Mouse (Mus musculus): Measurements from ENCODE around the gene Sncb. TPM values are rescaled to one million over a fixed set of nuclear protein-coding genes. Genes with fewer than 3 reads are reported as not detected.
"Not testable (repeated sequence)": the region's sequence is repeated elsewhere in the genome, so short reads cannot be mapped to it uniquely, and the experiment has no call there.

Sncb gene
- not detected in 2 replicates for polyA plus RNA-seq (2012; rRNA removed)

DNA sequence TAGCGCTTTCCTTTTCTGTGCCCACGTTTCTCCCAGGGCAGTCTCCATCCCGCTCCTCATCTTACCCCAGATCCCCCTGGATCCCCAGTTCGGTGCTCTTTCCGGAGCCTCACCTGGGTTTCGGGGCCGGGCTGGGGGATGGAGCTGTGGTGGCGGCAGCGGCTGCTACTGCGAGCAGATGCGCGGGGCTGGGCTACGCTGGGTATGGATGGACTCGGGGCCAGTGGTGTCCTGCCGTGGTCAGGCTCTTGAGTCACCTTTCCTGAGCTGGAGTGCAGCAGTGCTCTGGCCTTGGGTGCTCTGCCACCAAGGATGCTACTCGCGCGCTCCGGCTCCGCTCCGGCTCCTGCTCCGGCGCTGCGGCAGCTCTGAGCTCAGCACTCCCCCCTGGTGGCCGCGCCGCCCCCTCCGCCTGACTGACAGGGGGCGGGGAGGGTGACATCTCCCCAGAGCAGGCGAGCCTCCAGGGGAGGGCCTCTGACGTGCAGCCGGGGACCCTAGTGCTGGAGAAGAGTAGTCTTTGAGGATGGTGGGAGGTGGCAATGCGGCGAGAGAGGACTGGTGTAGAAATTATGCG, at the start of gene Sncb:
TSS of gene Sncb (minus strand) at position 404 of the 577 bp plus-strand sequence.
- DNase-seq (ENCODE audit: low read depth) = no peak

DNA sequence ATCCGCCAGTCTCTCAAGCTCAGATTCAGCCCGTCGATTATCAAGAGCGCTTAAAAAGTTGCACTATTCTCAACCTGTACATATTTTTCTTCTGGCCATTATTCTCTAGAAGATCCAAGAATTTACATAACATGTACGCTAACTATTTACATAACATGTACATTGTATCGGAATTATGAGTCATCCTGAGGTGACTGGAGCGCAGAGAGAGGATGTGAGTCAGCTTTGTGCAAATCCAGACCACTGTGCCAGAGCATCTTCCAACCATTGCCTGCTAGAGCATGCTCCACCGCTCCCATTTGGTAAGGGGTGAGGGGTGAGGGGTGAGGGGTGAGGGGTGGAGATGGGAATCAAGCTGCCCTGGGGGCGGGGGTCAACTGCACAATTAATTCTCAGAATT, 47.0 kb upstream of the Sncb start:
- DNase-seq (ENCODE audit: low read depth) = no peak

DNA sequence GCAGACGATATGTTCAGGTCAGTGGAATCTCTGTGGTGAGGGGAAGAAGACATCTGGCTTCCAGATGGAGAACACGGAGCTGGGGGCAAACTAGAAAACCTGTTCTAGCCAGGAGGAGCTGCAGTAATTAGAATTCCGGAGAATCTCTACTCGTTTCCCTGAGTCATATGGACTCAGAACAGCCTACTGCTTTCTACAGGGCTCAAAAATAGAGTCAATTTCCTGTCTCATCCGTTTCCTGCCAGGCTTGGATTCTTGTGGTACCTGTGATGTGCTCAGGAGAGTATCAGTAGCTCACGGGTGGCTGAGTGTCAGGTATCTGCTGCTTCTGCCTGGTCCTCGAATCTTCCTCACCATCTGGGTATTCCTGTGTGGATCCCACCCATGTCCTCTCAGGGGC, 45.1 kb upstream of the Sncb start:
- DNase-seq (ENCODE audit: low read depth) = no peak

DNA sequence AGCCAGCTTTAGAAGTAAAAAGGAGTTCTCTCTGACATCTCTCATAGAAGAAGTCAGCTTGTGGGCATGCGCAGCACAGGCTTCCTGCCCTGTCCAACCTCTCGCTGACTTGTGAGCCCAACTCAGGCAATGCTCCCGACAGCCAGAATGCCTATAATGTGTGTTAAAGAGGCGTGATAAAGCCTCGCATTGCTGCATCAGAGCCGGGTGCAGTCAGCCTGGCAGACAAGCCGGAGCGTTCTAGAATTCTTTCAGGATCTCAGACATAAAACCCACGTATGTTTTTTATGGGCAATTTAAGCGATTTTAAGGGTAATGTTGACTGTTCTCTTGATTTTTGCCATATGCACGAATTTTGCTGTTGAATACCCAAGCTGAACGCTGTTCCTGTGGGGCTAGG, 41.7 kb upstream of the Sncb start:
- DNase-seq (ENCODE audit: low read depth) = no peak

DNA sequence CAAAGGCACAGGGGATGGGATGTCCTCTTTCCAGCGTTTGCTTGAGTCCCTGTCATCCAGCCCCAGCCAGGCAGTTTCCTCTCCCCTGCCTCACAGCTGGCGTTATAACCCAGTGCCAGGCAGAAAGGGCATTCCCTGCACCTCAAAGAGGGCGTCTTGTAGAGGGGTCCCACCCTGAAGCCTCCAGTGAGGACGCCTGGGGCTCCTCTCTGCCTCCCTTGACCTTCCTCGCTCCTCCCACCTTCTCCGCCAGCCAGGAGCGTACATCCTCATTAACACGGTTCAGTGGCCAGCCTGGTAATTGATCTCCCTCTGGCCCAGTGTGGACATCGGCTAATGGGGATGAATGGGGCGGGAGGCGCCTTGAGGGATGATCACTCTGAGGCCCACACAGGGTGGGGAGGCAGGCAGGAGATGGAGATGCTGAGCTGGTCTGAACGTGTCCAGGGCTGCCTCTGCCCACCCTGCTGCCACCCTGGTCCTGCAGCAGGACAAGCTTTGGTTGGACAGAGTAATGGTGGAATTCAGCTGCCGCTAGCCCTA, 40.1 kb upstream of the Sncb start:
- DNase-seq (ENCODE audit: low read depth) = no peak

DNA sequence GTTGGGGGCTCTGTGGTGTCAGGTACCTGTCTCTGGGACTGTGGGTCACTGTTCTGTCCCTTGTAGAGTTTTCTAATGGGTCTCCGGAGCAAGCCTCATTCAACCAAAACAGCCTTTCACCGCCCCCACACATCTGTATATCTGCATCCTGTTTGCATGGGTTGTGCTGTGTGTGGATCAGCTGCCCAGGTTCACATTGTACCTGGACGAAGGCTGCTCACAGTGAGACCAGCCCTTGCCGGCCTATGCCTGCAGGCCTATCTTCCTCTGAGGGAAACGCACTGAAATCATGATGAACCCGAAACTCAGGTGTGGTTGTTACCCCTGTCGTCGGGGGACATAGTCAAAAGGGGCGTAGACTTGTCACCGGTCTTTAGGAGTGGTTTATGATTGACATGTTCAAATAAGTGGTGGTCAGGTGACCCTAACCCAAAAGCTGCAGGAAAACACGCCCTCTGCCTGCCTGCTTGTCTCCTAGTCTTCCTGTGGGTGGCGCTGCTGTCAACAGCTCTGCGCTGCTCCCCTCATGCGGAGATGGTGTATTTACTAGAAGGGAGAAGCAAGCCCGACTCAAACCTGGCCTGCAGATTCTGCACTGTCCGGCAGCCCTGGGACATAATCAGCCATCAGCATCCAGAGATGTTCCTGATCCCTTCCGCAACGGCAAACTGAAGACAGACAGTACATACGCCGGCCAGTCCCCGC, 38.9 kb upstream of the Sncb start:
- DNase-seq (ENCODE audit: low read depth) = no peak

DNA sequence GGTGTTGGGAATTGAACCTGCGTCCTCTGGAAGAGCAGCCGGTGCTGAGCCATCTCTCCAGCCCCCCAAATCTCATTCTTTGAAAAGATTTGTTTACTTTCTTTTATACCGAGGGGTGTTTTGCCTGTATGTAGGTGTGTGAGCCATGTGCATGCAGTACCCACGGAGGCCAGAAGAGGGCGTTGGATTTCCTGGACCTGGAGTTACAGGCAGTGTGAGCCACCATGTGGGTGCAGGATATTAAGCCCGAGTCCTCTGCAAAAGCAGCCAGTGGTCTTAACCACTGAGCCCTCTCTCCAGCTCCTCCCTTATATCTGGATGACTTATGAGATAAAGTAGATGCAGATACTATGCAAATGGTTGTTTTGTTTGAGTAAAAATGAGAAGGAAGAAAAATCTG, 36.6 kb upstream of the Sncb start:
- DNase-seq (ENCODE audit: low read depth) = no peak

DNA sequence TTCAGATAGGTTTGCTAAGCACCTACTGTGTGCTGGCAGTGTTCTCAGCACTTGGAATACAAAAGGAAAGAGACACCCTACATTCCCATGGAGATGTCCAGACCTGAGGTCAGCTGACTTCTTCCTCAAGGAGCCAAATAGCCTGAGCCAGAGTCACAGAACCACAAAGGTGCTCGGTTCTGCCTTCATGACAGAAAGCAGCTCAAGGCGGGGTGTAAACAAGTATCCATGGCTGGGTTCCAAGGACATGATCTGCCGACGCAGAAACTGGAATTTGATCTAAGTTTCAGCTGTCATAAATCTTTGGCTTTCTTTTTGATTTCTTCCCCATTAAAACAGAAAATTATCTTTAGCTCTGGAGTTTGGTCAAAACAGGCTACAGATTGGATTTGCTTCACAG, 33.8 kb upstream of the Sncb start:
- no peak for DNase-seq (ENCODE audit: low read depth)

DNA sequence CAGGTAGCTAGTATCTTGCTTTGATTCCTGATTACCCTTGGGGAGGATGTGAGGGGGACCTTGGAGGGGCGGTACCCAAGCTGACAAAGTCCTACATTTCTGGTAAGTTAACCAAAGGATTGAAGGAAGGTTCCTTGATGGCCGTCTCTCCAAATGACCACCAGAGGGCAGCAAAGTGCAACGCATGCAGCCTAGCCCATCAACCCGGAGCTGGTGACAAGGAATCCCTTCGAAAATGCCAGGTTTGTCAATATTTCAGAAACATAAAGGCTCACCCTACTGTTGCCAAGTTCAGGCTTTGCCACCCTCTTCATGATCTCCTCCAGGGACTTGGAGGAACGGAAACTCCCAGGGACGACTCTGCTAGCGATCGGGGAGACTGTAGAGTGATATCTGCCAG, 33.3 kb upstream of the Sncb start:
- DNase-seq (ENCODE audit: low read depth) = no peak

DNA sequence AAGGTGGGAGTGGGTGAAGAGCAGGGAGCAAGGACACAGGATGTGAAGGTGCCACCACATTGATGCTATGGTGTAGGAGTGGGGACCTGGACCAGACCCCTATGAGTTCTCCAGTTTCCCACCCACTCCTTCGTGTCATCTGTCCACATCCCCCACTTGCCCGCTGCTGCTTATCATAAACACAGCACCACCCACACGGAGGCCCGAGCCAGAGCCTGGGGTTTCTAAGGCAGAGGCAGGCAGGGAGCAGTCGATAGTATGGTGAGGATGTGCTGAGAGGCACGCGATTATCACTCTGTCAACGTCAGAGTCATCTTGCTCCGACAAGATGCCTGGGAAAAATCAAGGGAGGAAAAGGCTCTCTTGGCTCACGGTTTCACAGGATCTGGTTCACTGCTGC, 32.3 kb upstream of the Sncb start:
- no peak for DNase-seq (ENCODE audit: low read depth)

DNA sequence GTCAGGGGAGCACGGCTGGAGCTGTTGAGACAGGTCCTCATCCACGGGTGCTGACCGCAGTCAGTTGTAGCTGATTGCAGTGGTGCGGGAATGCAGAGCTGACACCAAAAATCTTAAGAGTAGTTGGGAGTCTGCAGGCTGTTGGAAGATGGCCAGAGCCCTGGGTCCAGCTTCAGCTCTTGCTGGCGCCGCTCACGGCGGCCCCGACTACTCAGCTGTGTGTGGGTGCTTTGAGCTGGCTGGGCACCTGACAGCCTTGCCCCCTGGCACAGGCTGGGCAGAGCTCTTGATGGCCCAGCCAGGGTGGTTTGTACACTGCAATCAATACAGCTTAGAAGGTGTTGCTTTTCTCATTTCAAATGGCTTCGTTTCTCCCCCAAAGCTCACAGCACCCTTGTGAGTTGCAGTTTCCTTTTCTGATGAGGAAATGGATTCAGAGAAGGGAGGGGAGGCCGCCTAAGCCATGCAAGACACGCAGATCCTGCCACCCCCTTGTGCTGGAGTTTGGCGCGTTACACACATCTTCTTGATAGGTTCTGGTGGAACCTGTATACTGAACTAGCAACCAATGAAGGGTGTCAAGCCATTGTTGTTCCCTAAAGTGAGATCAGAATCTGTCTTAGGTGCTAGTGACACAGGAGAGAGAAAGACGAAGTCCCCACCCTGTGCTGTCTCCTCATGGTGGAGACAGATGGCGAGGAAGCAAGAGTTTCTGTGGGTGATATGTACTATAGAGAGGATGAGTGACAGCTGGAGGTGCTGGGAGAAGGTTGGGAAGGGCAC, 31.7 kb upstream of the Sncb start:
- DNase-seq (ENCODE audit: low read depth) = no peak

DNA sequence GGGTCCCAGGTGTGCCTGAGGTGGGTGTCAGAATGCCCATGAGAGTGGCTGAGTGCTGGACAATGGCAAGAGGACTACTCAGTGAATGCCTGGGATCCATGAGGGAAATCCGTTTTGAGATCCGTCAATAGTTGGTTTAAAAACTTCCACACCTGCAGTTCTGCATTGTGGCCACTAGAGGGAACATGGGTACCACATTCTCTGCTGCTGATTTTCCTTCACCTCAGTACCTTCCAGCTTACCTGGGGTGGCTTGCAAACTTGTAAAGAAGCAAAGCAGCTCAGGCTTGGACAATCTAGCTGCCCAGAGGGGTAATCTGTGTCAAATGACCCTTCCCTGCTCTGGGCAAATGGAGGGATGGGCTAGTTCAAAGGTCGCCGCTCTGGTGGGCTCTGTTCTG, 31.0 kb upstream of the Sncb start:
- no peak for DNase-seq (ENCODE audit: low read depth)

DNA sequence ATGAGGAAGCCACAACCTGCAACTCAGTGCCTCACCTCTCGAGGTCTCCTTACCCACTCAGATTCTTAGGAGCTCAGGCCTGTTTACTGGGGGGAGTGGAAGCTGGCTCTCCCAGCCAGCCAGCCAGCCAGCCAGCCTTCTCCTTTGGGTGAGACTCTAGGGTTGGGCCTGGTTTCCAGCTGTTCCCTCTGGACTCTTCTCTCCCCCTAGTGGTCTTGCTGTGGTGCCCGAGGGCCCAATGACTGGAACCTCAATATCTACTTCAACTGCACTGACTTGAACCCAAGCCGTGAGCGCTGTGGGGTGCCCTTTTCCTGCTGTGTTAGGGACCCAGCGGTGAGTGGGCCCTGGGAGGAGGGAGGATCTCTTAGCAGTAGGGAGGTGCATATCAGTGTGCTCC, 28.4 kb upstream of the Sncb start:
- DNase-seq (ENCODE audit: low read depth) = no peak

DNA sequence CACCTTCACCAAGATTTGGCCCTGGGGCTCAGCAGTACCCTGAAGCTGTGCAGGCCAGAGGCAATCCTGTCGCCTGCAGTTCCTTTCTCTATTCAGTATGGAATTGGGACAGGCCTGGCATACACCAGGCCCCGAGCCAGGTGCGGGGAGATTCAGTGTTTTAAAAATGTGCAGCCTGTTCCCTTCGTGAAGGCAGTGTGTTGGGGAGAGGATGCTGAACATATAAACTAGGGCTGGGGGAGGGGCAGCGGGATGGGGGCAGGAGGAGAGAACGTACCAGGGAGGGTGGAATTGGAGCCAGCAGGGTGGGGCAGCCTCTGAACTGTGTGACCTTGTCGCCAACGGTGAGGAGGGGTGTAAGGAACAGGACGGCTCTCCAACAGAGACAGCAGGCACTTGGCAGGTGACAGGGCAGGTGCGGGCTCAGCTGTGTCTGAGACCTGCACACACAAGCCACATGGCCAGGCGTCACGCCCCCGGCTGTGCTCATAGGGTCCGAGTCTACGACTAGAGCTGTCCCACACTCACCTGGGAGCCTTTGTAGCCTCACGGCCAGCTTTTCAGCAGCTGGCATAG, 27.7 kb upstream of the Sncb start:
- no peak for DNase-seq (ENCODE audit: low read depth)

DNA sequence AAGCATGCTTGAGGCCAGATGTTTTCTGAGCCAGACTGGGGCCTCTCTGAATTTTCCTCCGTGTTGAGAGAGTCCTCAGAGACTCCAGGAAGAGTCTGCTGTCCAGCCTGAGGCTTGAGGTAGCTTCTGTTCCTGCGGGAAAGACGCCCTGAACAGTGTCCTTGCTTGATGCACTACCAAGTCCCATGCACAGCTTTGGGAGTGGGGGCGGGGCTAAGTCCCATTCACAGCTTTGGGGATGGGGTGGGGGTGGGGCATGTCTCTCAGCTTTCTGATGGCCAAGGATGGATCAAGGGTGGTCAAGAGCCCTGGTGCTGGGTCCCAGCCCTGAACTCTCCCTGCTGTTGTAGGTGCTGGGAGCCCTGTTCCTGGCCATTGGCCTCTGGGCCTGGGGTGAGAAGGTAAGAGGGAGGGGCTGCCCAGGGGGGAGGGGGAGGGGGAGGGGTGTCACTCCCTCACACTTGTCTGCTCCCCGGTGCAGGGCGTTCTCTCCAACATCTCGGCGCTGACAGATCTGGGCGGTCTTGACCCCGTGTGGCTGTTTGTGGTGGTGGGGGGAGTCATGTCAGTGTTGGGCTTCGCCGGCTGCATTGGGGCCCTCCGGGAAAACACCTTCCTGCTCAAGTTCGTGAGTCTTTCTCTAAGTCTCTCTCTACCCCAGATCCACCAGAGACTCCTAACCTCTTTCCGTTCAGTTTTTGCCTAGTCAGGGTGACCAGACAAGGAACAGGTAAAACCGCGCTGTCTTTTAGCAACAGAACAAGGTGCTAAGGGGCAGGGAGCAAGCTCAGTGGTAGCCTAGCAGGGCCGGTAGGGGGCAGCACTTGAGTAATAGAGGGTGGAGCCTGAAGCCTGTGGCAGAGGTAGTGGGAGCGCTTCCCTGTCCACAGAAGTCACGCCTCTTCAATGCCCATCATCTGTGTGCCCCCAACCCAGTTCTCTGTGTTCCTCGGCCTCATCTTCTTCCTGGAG, 26.1 kb upstream of the Sncb start:
- no peak for DNase-seq (ENCODE audit: low read depth)

DNA sequence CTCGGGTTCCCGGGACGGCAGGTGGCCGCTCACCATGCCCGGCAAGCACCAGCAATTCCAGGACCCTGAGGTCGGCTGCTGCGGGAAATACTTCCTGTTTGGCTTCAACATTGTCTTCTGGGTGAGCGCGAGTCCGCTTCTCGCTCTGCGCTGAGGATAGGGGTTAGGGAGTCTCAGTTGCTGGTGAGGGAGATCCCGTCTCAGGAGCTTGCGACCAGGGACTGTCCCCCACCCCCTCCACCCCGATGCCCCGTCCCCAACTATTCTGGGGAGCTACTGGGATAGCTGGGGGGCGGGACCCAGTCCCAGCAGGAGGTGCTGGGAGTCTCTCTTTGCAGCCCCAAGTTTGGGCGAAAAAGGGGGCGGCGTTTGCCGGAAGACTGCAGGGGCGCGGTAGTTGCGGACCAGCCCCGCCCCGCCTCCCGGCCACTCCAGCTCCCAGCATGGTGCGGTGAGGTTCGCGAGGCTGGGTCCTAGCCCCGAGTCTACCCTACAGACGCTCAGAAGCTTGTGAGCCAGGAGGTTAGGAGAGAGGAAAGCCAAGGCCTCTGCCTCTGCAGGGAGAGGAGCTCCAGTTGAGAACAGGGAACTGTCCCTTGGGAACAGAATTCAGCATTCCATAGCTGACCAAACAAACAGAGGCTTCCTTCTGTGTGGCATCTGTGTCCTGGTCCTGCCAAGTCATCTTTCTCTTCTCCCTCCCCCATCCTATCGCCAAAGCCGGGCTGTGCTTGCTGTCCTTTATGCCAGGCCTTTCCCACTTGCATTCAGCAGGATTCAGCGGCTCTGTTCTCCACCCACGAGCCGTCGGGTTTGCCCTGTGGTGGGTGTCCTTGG, 23.4 kb upstream of the Sncb start:
- DNase-seq (ENCODE audit: low read depth) = no peak

DNA sequence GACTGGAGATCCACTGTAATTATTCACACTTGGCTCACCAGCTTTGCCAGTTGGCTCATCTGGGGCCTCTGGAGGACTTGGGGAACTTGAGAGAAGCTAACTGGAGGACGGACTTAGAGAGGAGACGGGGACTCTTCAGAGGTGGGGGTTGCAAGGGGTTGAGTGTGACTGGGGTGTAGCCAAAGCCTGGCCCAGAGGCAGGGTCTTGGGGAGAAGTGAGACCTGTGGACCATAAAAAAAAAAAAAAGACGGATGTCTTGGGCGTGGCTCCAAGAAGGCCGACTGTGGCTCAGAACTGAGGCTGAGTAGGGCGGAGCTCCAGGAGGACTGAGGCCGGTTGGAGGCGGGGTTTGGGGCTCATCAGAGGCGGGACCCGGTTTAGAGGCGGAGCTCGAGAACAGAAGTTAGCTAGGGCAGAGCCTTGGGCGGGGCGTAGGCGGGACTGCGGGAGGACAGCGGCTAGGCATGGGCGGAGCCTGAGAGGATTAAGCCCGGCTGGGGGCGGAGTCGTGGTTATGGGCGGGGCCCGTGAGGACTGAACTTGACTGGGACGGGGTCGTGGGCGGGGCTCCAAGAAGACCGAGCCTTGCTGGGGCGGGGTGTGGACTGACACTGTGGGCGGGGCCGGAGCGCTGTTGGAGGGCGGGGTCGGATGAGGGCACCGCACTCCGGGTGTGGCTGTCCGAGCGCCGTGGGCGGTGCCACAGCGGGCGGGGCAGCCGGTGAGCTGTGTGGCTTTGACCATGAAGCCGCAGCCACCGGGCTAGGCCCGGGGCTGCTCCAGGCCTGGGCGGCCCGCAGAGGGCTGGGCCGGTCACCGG, 22.6 kb upstream of the Sncb start, which contains the start of gene Tspan17:
TSS of gene Tspan17 (plus strand) at position 638 of the 821 bp plus-strand sequence.
- DNase-seq (ENCODE audit: low read depth) = peak; percentile 63

DNA sequence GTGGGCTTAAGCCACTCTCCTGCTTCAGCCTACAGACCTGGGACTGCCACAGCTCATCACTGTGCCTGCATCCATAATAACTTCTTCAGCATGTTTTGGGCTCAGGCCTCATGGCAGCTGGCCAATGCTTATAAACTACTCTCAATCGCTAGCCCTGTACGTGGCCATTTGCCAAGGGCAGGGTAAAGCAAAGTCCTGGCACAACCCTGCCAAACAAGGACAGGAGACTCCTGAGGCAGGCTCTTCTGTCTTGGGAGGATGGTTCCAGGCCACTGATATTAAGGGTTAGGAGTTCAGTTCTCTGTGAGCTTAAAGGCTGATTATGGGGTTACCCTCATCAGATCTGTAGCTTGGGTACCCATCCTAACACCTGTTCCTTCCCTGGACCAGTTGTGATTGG, 21.2 kb upstream of the Sncb start:
- DNase-seq (ENCODE audit: low read depth) = not testable (repeated sequence)

DNA sequence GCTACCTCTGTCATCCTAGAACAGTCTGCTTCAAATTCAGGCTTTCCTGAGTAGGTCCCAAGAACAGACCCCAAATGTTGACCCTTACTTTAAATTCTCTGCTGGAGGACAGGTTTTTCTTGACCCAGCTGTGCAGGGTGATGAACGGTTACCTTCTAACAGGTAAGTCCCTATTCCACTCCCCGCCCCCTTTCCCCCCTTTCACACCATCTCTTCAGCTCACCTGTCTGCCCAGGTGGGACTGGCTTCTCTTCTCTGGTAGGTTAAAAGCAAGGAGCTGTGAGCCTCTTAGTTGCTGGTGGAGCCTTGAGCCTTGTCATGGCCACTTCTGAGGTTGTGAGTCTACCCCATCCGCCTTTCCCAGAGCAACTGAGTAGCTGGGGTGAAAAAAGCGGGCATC, 17.3 kb upstream of the Sncb start, which contains the start of gene Eif4e1b:
TSS of gene Eif4e1b (plus strand) at position 301 of the 400 bp plus-strand sequence.
- no peak for DNase-seq (ENCODE audit: low read depth)

Data from gonadal fat pad, adult 2 months (tissue).